Mouse (Mus musculus): ENCODE results near the gene Abcg1. TPM values are rescaled to one million over a fixed set of nuclear protein-coding genes. Genes with fewer than 3 reads are reported as not detected.
A peak's percentile ranks its signal among the peaks of the same experiment; 100 is the strongest.

Abcg1 gene
- total and polyA plus RNA-seq, 2 experiments = 3.4 to 5.0 TPM

GRCm38 (mm10) chr17:31128708-31129318 is 71.3 kb downstream of the Abcg1 start:
- no peak overlapping the region for H3K4me3 ChIP-seq (ENCODE audit: insufficient read depth, low read depth, low read length)
- H3K27me3 ChIP-seq (ENCODE audit: control insufficient read depth, insufficient read depth, low read length) = no peaks in the 10 kb centered on the region
- no peaks in the 10 kb centered on the region for H3K36me3 ChIP-seq (ENCODE audit: control insufficient read depth, insufficient read depth, low read length)
- DNase-seq (ENCODE audit: extremely low read depth, low read depth, low spot score) = no peak
- H3K27ac ChIP-seq (replicated peaks; ENCODE audit: insufficient read depth, low read depth, low read length) = no peak overlapping the region
- TF ChIP-seq POLR2A (IDR thresholded peaks at IDR 0.05; ENCODE audit: extremely low read depth, insufficient read depth, low read length) (no peak), CTCF (IDR thresholded peaks at IDR 0.05; ENCODE audit: low read depth, low read length) (no peak)
- 83% methylated on average over 9 of the region's 9 CpGs for WGBS
- H3K79me2 ChIP-seq (ENCODE audit: control insufficient read depth, insufficient read depth, low read length) = no peaks in the 10 kb centered on the region
- H3K9ac ChIP-seq (ENCODE audit: low read depth, low read length) = no peak overlapping the region
- peaks cover 2% of the 10 kb centered on the region; the same call in 1 of the 2 replicates for H3K4me1 ChIP-seq (ENCODE audit: control insufficient read depth, insufficient read depth, low read length)

- Histone ChIP-seq H3K4me1 (ENCODE audit: control insufficient read depth, insufficient read depth, low read length) (peaks cover 7% of the 10 kb centered on the region; the same call in 1 of the 2 replicates), H3K36me3 (ENCODE audit: control insufficient read depth, insufficient read depth, low read length) (no peaks in the 10 kb centered on the region), H3K79me2 (ENCODE audit: control insufficient read depth, insufficient read depth, low read length) (no peaks in the 10 kb centered on the region), H3K27ac (replicated peaks; ENCODE audit: insufficient read depth, low read depth, low read length) (no peak within 1 kb of the TSS), H3K4me3 (ENCODE audit: insufficient read depth, low read depth, low read length) (no peak within 1 kb of the TSS), H3K9ac (ENCODE audit: low read depth, low read length) (no peak within 1 kb of the TSS), H3K27me3 (ENCODE audit: control insufficient read depth, insufficient read depth, low read length) (no peaks in the 10 kb centered on the region)
- no peak for DNase-seq (ENCODE audit: extremely low read depth, low read depth, low spot score)
- WGBS = 29% methylated on average over 2 of the region's 2 CpGs
- TF ChIP-seq CTCF (IDR thresholded peaks at IDR 0.05; ENCODE audit: low read depth, low read length) = no peak
- TF ChIP-seq POLR2A (IDR thresholded peaks at IDR 0.05; ENCODE audit: extremely low read depth, insufficient read depth, low read length) = no peak
These were observed 72.0 kb downstream of the Abcg1 start, which contains the start of gene Tff3 for GRCm38 (mm10) chr17:31129452-31129851. Tff3 (minus strand) TSS chr17:31129646.

- no peak overlapping the region for H3K9ac ChIP-seq (ENCODE audit: low read depth, low read length)
- TF ChIP-seq CTCF (IDR thresholded peaks at IDR 0.05; ENCODE audit: low read depth, low read length) (no peak), POLR2A (IDR thresholded peaks at IDR 0.05; ENCODE audit: extremely low read depth, insufficient read depth, low read length) (no peak)
- 80% methylated on average over 10 of the region's 10 CpGs for WGBS
These were observed 73.9 kb downstream of the Abcg1 start for GRCm38 (mm10) chr17:31131269-31131821.

GRCm38 (mm10) chr17:31133776-31134175 is 76.3 kb downstream of the Abcg1 start:
- Histone ChIP-seq H3K36me3 (ENCODE audit: control insufficient read depth, insufficient read depth, low read length) (no peaks in the 10 kb centered on the region), H3K27me3 (ENCODE audit: control insufficient read depth, insufficient read depth, low read length) (no peaks in the 10 kb centered on the region), H3K9ac (ENCODE audit: low read depth, low read length) (no peak overlapping the region), H3K4me3 (ENCODE audit: insufficient read depth, low read depth, low read length) (no peak overlapping the region), H3K79me2 (ENCODE audit: control insufficient read depth, insufficient read depth, low read length) (no peaks in the 10 kb centered on the region), H3K4me1 (ENCODE audit: control insufficient read depth, insufficient read depth, low read length) (peaks cover 7% of the 10 kb centered on the region; the same call in 1 of the 2 replicates), H3K27ac (replicated peaks; ENCODE audit: insufficient read depth, low read depth, low read length) (peak overlapping the region; percentile 42; the same call in 1 of the 2 replicates)
- TF ChIP-seq POLR2A (IDR thresholded peaks at IDR 0.05; ENCODE audit: extremely low read depth, insufficient read depth, low read length) (no peak), CTCF (IDR thresholded peaks at IDR 0.05; ENCODE audit: low read depth, low read length) (no peak)
- DNase-seq (ENCODE audit: extremely low read depth, low read depth, low spot score) = peak; percentile 89
- WGBS = 16% methylated on average over 15 of the region's 15 CpGs

More at GRCm38 (mm10) chr17:31131269-31131821, 73.9 kb downstream of the Abcg1 start:
- H3K4me1 ChIP-seq (ENCODE audit: control insufficient read depth, insufficient read depth, low read length) = peaks cover 7% of the 10 kb centered on the region; the same call in 1 of the 2 replicates
- DNase-seq (ENCODE audit: extremely low read depth, low read depth, low spot score) = no peak
- H3K79me2 ChIP-seq (ENCODE audit: control insufficient read depth, insufficient read depth, low read length) = no peaks in the 10 kb centered on the region
- H3K27ac ChIP-seq (replicated peaks; ENCODE audit: insufficient read depth, low read depth, low read length) = no peak overlapping the region
- H3K27me3 ChIP-seq (ENCODE audit: control insufficient read depth, insufficient read depth, low read length) = no peaks in the 10 kb centered on the region
- H3K36me3 ChIP-seq (ENCODE audit: control insufficient read depth, insufficient read depth, low read length) = no peaks in the 10 kb centered on the region
- no peak overlapping the region for H3K4me3 ChIP-seq (ENCODE audit: insufficient read depth, low read depth, low read length)

- H3K36me3 ChIP-seq (ENCODE audit: control insufficient read depth, insufficient read depth, low read length) = no peaks in the 10 kb centered on the region
- TF ChIP-seq CTCF (IDR thresholded peaks at IDR 0.05; ENCODE audit: low read depth, low read length) (no peak), POLR2A (IDR thresholded peaks at IDR 0.05; ENCODE audit: extremely low read depth, insufficient read depth, low read length) (no peak)
- whole genome bisulfite sequencing = 40% methylated on average over 6 of the region's 6 CpGs
- no peaks in the 10 kb centered on the region for H3K27me3 ChIP-seq (ENCODE audit: control insufficient read depth, insufficient read depth, low read length)
- no peak overlapping the region for H3K9ac ChIP-seq (ENCODE audit: low read depth, low read length)
- peaks cover 7% of the 10 kb centered on the region; the same call in 1 of the 2 replicates for H3K4me1 ChIP-seq (ENCODE audit: control insufficient read depth, insufficient read depth, low read length)
- no peak overlapping the region for H3K4me3 ChIP-seq (ENCODE audit: insufficient read depth, low read depth, low read length)
- H3K27ac ChIP-seq (replicated peaks; ENCODE audit: insufficient read depth, low read depth, low read length) = no peak overlapping the region
- DNase-seq (ENCODE audit: extremely low read depth, low read depth, low spot score) = no peak
- no peaks in the 10 kb centered on the region for H3K79me2 ChIP-seq (ENCODE audit: control insufficient read depth, insufficient read depth, low read length)
These were observed 77.4 kb downstream of the Abcg1 start for GRCm38 (mm10) chr17:31134913-31135312.

- H3K36me3 ChIP-seq (ENCODE audit: control insufficient read depth, insufficient read depth, low read length) = no peaks in the 10 kb centered on the region
- H3K9ac ChIP-seq (ENCODE audit: low read depth, low read length) = no peak overlapping the region
- 48% methylated on average over 3 of the region's 3 CpGs for WGBS
- no peak for TF ChIP-seq CTCF (IDR thresholded peaks at IDR 0.05; ENCODE audit: low read depth, low read length)
- TF ChIP-seq POLR2A (IDR thresholded peaks at IDR 0.05; ENCODE audit: extremely low read depth, insufficient read depth, low read length) = no peak
- peaks cover 7% of the 10 kb centered on the region; the same call in 1 of the 2 replicates for H3K4me1 ChIP-seq (ENCODE audit: control insufficient read depth, insufficient read depth, low read length)
- H3K79me2 ChIP-seq (ENCODE audit: control insufficient read depth, insufficient read depth, low read length) = no peaks in the 10 kb centered on the region
- no peak overlapping the region for H3K4me3 ChIP-seq (ENCODE audit: insufficient read depth, low read depth, low read length)
- H3K27me3 ChIP-seq (ENCODE audit: control insufficient read depth, insufficient read depth, low read length) = no peaks in the 10 kb centered on the region
- no peak overlapping the region for H3K27ac ChIP-seq (replicated peaks; ENCODE audit: insufficient read depth, low read depth, low read length)
- DNase-seq (ENCODE audit: extremely low read depth, low read depth, low spot score) = no peak
These were observed 78.8 kb downstream of the Abcg1 start for GRCm38 (mm10) chr17:31136291-31136690.
